Mouse (Mus musculus) megakaryocyte, embryonic 14.5 days (primary cell): ENCODE measurements around the gene Nceh1.

Experiments
- FLI1 ChIP-seq: IDR thresholded peaks from 2 replicates; pipeline ENCODE4 v1.6.1; 2012; ENCODE audit warnings: low read length, inconsistent platforms, mixed read lengths
- GATA1 ChIP-seq: IDR thresholded peaks from 3 replicates; pipeline ENCODE4 v1.6.1; 2012; ENCODE audit warnings: mixed read lengths, low read length, inconsistent platforms, borderline replicate concordance

DNA sequence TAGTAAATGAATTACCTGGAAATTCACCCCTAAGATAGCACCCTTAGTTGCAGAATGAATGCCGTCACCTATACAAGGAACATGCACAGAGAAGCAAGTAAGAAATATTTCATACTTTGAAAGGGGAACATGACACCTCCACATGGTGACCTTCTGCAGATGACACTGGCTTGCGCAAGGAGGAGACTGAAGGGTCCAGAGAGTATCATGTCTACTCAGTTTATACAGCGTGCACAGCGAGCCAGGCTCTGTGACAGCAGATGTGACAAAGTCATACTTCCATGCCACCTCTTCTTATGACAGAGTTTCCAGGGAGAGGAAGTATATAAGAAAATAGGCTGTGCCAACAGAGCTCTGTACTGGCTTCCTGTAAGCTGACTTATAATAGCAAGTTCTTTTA lies 128.7 kb downstream of the Nceh1 start:
- TF ChIP-seq GATA1 = no peak
- no peak for TF ChIP-seq FLI1
